Mouse (Mus musculus) T-helper 17 cell (primary cell): ENCODE results near the gene Dnajb3.

ENCODE experiments used
- in situ Hi-C, 2 experiments: fragments of 300-600 bp; cut with MboI, MseI; formaldehyde crosslinking; loops; 1 replicate in 1 of 2; 2 replicates in 1 of 2; pipeline ENCODE4 v1.15.1; 2025; ENCODE audit warnings: high pct_unique_total_duplicates in 2 of 2

The Dnajb3 gene

DNA sequence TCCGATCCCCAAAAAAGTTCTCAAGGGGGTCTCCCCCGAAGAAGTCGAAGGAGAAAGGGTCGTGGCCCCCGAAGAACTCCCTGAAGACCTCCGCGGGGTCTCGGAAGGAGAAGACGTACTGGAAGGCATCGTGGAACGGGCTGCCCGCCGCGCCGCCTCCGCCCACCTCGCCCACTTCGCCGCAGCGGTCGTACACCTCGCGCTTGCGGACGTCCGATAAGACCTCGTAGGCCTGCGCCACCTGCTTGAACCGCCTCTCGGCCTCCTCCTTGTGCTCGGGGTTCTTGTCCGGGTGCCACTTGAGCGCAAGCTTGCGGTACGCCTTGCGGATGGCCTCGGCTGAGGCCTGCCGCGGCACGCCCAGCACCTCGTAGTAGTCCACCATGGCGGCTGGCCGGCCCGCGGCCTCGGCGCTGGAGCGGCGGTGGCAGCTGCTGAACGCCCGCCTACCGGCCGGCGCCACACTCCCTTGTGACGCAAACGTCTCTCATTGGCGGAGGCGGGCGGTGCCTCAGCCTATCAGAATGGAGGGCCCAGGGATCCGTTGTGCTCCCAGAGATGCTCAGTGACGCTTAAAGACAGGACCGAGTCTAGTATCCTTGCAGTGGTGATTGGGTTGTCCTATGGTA is at the start of gene Dnajb3:
Dnajb3 (minus strand) TSS at position 489 of the 629 bp plus-strand sequence.
- in situ Hi-C loops, result loop anchor here (10.0 kb wide), 2 partner anchors 139 to 711 kb away; no protein-coding TSS in a partner anchor

DNA sequence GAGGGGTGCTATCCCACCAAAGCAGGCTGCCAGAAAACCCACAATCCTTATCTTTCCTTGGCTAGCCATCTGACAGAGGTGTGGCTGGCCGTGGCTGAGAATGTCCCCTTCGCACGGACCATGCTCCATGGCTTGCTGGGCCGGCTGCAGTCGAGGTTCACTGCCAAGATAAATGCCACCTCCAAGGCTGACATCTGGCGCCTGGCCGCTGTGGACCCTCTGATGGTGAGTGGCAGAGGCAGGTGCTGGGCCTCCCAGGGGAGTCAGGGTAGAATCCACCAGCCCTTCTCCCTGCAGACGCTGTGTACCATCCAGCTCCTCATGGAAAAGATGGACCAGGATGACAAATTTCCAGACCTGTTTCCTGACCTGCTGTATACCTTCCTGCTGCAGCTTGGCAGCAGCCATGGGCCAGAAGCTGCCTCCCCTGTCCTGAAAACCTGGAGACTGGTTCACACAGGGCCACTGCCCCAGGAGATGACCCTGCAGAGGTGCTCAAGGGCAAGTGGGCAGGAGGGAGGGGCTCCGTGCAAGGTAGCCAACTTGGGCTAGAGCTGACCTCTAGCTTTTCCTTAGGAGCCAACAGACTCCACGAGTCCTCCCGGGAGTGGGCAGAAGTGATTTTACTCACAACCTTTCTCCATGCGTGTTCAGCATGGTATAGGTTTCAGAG is 49.3 kb upstream of the Dnajb3 start:
- in situ Hi-C loops, result no loop called here

DNA sequence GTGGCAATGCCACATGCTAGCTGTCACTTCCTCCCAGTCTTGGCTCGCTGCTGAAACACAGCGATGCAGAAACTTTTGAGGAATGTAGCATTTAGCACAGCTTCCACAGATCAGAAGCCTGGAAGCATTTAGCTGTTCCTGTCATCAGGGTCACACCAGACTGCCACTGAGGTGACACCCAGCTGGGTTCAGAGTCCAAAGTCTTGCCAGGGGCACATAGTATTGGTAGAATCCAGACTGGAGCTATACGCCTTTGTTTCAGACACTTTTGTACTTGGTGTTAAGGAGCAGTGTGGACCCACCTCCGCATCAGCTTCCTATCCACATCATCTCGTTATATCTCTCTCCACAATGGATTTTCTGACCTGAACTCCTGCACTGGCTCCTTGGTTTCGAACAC is 48.0 kb upstream of the Dnajb3 start:
- in situ Hi-C loops, result no loop called here

DNA sequence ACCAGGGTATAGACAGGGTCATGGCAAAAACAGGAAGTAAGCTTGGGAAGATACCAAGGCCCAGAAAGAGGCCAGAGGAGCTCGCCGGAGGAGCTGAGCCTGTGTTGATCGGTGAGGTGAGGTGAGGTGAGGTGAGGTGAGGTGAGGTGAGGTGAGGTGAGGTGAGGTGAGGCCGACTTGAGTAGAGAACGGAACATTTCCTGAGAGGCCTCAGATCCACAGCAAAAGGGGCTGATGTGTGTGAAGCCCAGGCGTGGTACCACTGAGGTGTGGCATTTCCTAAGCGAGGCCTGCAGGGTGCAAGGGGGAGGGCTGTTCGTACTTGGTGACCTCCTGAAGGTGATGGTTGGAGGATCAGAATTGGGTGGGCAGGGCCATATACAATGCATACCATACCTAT is 47.5 kb upstream of the Dnajb3 start:
- in situ Hi-C loops, result no loop called here

DNA sequence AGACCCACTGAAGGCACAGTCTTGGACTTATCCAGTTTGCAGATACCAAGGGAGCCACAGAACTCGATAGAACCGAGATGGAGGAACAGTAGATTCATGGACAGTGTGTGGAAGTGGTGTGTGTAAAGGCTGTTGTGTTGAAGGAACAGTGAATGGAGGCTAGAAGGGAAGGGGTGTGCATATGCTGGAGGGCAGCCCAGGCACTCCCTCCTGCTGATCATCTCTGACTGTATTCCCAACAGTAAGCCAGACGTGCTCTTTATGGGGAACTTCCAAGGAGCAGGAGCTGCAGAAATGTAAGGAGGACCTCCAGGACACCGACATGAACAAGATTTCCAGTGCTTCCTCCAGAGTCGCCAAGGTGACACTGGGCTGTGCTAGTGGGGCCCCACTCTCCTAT is 44.4 kb upstream of the Dnajb3 start:
- in situ Hi-C loops, result no loop called here

DNA sequence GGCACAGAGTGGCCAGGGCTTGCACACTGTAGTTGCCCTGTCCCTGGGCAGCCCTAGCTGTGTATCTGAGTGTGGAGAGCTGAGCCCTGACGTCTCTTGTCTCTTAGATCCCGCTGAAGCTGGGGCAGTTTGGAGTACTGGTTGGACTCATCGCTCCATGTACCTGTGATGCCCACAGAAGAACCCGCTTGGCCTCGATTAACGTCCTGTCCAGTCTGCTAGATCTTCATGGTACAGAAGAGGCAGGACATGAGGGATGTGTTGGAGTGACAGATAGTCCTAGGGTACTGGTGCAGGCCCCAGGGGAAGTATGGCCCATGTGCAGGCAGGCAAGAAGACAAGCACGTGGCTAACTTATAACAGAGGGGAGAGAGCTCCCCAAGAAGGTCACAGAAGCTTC is 44.0 kb upstream of the Dnajb3 start:
- in situ Hi-C loops, result no loop called here

DNA sequence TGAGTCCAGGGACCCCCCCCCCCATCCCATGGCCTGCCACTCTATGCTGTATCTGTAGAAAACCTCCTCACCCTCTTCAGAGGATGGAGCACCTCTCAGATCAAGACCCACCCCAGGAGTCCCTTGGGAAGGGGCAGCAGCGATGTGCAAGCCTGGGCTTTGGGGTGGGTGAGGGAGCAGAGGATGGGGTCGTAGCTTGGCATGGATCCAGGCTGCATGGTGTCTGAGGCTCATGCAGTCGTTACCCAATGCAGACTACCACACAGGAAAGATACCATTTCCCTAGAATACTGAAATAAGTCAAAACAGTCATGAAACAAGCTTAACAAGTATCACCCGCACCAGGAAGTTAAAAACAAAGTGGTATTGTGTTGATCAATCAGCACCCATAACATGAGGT is 43.1 kb upstream of the Dnajb3 start:
- in situ Hi-C loops, result no loop called here

DNA sequence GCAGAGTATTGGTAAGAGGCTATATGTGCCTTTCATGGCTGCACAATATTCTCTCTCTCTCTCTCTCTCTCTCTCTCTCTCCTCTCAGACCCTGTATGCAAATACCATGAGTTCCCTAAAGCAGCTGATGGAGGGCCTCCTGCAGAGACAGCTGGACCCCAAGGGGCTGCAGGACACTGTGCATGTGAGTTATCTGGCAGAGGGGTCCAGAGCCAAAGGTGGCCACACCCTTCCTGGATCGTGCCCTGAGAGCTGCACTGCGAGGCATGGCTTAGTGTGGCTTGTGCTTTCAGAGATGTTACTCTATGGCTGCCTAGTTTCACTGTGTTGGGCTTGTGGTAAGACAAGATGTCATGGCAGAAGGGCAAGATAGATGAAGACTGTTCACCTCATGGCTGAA is 42.1 kb upstream of the Dnajb3 start:
- in situ Hi-C loops, result no loop called here

DNA sequence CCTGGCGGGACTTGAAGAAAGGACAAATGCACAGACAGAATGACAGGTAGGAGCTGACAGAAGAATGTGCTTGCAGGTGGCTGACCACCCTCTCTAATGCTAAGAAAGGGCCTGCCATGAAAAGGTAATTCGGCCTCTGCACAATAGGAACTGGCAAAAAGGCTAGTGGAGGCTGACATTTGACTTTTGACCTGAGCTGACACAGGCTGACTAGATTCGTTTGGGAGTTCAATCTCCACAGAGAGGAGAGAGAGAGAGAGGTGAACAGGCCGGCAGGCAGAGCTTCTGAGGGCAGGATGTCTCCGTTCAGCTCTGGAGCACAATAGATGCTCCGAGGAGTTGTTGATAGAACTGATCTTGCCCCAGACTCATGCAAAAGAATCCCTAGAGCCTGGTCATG is 40.8 kb upstream of the Dnajb3 start:
- in situ Hi-C loops, result no loop called here

DNA sequence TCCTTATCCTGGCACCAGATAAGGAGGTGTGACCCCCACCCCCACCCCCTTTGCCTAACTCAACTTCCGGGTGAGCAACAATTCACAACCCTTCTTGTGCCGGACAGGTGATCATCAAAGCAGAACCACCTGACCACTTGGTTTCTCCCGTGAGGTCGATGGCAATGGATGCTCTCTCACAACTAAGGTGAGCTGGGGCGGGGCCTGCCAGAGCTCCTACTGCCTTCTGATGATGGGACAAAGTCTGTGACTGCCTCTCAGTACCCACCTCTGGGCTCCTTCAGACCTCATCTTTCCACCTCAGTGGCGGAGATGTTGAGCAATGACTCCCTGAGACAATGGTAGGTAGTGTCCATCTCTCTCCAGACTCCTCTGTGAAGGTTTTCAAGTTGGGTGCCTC is 40.3 kb upstream of the Dnajb3 start:
- in situ Hi-C loops, result no loop called here

DNA sequence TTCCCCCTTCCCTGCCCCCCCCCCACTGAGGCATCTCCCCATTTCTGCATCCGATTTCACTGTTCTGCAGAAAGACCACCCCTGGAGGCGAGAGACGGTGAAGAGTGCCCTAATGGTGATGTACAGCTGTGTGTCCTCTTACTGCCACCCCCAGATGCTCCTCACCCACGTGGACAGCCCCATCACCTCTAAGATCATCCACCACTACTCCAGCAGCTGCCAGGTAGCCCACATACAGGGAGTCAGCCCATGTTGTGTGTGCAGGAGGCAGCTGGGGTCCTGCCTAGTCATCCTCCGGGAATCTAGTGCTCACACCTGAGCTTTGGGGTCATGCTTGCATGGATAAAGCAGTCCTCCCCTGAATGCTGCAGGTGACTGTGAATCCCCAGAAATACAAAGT is 38.3 kb upstream of the Dnajb3 start:
- in situ Hi-C loops, result no loop called here

DNA sequence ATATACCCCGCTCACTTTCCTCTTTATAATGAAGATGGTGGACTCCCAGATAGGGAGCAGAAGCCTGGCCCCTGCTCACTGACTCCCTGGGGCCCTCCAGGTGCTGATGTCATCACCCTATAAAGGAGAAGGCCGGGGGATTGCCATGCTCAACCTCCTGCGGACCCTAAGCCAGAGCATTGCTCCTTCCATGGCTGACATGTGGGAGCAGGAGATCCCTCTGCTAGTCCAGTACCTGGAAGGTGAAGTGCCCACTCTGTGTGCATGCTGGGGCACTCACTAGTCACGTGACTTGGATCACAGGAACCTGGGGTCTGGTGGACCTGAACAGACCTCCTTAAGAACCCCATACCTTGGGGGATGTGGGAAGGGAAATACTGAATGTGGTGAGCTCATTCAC is 35.0 kb upstream of the Dnajb3 start:
- in situ Hi-C loops, result no loop called here

DNA sequence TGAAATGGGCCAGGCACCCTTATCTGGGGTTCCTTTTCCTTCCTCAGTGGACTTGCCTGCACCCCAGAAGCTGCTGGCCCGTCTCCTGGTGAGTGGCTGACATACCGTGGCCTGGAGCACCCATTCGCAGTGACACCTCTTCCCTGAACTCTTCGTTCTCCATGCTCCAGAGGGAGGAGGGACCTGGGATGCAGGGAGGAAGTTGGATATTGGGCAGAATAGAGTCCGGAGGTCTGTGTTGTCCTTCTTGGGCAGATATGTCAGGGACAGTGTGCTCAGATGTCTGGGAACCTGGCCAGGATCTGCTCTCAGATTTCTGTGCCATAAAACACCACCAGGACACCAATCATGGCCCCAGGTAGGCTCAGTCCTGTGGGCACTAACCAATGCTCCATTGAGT is 34.5 kb upstream of the Dnajb3 start:
- in situ Hi-C loops, result no loop called here

DNA sequence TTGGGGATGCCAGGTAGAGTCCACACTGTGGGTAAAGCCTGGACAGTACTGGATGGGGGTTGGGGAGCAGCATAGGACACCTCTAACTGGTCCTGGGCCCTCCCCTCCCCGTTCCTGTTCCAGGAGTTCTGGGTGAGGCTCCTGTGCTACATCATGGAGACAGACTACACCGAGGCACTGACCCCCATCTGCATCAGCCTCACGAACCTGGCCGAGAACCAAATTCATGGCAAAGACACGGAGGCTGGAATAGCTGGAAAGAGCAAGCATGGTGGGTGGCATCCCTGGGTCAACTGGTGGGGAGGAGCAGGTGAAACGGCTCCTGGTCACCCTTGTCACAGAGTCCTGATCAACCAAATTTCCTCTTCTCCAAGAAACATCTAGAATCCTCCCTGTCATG is 33.2 kb upstream of the Dnajb3 start:
- in situ Hi-C loops, result no loop called here

DNA sequence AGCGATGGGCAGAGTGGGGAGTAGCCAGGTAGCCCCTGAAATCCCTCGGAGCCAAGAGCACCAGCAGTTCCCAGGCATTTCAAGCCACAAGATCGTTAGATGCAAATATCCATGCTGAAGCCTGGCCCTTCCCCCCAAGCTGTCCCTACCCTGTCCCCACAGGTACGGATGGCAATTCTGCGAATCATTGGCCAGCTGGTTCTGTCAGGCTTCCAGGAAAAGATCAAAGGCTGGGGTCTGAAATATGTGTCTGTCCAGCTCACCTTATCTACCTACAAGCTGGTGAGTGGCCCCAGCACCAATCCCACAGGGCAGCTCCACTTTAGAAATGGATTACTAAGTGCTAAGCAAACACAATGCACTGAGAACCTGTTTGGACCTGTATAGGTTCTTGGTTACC is 31.7 kb upstream of the Dnajb3 start:
- in situ Hi-C loops, result no loop called here

DNA sequence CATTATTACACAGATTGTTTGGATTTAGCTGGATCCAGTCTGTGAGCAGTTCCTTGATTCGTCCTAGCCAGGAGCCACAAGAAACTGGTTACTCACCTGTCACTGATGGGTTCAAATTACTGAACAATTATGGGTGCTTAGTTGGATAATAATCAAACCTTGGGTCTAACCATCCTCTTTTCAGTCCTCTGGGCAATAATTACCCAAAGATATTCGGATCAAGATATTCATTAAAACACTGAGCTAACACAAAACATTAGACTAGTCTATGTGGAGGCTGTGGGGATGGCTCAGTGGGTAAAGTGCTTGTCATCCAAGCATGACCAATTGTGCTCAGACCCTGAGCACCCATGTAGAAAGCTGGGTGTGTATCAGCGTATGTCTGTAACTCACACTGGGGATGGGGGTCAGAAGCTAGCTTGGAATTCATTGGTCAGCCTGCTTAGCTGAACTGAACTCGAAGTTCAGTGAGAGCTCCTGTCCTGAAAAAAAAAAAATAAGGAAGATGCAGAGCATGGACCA is 30.4 kb upstream of the Dnajb3 start:
- in situ Hi-C loops, result no loop called here

DNA sequence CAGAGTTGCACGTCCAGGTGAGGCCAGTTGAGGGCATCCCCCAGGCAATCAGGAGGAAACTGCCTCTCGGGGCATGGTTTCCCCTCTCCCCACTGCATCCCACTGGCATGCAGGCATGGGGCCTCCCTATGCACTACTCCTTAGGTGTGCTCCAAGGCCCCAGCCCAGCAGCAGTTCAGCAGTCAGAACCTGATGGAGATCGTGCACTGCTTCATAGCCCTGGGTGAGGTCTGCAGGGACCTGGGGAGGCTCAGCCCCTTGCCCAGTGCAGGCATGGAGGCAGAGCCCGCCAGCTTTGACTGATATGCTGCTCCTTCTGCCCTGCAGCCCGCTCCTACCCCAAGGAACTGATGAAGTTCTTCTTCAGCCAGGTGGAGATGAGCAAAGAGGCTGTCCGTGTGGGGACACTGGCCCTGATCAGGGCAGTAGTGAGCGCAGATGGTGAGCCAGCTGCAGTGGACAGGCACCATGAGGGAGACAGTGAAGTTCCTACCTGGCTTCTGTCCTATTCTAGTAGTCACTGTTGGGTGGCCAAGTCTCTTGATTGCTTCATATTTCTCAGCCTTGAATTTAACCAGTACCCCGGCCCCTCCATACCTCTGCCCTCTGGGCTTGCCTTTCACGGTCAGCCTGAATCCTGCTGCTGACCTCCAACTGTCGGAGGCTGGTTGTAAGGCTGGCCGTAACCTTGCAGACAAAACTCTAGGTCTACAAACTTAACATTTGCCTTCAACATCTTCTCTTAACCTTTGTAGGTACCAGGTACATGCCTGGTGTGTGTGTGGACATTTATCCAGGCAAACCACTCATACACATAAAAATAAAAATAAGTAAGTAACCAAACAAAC is 29.7 kb upstream of the Dnajb3 start:
- in situ Hi-C loops, result no loop called here

DNA sequence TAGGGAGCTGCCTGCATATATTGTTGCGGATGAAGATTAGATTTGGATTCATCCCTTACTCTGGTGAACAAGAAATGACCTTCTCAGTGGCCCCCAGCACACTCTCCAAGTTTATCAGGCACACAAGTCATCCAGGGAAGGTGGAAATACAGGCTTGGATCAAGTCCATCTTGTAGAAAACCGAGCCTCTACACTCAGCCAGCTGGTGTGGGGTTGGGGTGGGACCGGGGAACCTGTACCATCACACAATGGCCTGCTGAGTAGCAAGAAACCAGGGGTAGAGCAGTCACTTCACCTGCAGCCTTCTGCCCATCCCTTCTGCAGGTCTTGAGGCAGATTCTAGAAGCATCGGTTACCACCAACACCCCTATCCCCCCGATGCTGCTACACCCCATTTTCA is 29.1 kb upstream of the Dnajb3 start:
- in situ Hi-C loops, result no loop called here

DNA sequence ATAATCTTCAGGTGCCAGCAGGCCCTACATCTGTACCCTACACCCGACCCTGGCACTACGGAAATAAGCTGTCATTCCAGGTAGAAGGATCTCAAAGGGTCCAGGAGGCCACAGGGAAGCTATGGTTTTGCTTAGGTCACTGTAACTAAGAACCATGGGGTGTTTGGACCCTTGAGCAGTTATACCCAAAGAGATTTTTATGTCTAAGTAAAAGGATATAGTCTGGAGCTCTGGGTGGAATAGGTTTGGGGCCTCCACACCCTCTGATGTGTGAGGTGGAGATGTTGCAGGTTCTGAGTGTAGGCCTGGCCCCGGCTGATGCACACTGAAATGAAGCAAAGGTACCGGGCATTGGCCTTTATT is 28.6 kb upstream of the Dnajb3 start:
- in situ Hi-C loops, result no loop called here

DNA sequence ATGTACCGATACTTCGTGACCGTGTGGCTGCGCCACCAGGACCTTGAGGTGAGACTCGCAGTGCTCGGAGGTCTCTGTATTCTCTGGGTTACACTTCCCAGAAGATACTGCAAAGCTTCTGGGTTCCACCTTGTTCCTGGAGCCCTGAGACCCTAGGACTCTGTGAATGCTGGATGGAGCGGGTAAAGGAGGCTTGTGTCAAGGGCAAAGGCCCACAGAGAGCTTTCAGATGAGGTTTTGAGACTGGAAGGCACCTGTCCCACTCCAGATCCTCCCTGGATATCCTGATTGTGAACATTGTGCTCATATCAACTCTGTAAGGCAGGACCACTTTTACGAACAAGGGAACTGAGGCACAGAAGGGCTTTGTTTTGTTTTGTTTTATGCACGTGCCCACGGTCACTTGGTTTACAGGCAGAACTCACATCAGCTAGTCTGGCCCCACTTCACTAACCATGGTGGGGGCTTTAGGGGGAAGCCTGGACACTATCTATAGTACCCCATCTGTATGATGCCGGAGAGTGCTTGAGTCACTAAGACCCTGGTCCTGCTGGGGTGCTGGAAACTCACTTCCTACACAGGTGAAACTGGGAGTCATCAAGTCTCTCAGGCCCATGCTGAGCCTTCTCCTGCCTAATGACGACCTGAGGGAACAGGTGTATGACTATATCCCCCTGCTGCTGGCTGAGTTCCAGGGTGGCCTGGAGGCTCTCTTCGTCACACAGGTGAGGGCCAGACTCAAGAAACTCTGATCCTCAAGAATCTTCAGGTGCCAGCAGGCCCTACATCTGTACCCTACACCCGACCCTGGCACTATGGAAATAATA is 28.1 kb upstream of the Dnajb3 start:
- in situ Hi-C loops, result no loop called here

DNA sequence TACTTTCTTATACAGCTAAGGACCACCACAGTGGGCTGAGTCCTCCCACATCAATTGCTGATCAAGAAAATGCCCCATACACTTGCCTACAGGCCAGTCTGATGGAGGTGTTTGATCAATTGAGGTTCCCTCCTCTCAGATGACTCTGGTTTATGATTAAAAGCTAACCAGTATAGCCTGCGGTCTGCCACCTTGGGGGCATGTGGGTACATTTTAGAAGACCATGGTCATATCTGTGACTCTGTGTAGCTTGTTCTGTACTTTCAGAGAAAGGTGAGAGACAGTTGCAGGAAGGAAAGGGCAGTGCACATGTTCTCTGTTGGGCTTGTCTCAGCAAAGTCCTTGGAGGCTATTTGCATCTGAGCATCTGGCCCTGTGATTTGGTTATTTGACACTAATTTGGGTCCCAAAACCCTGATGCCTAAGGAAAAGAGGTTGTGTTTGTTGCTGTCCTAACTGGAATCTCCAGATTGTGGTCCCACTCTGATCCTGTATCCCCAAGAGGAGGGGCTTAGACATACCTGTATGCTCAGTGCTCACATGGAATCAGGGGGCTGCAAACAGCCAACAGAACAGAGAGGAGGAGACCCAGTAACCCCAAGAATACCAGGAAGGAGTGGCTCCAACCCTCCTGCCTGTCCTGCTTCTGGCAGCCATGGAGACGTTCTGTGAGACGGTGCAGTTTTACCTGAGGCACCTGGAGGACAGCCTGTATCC is 27.2 kb upstream of the Dnajb3 start:
- in situ Hi-C loops, result no loop called here
